ENCODE assay signal across 8 mouse cellular contexts in genomic region chr5:99252203-99253135, GRCm38 (mm10).
DNase-seq lines count a peak whose midpoint lies in the region; ATAC-seq and TF ChIP-seq lines count a peak whose summit lies in the region.

No protein-coding gene starts in this region.

- H3K27ac ChIP-seq in forebrain, embryonic 13.5 days = peak overlapping the region; percentile 82
- H3K27ac ChIP-seq in liver, embryonic 16.5 days (ENCODE audit: low read length) = peak overlapping the region; percentile 57
- no peak overlapping the region for H3K27ac ChIP-seq in neural tube, embryonic 12.5 days
- H3K27ac ChIP-seq in stomach, postnatal 0 days (replicated peaks) = peak overlapping the region; percentile 95

- no peaks in the 10 kb centered on the region for H3K36me3 ChIP-seq in forebrain, embryonic 13.5 days (ENCODE audit: poor library complexity, severe bottlenecking)
- H3K36me3 ChIP-seq in liver, embryonic 16.5 days (ENCODE audit: control insufficient read depth, insufficient read depth) = no peaks in the 10 kb centered on the region
- no peaks in the 10 kb centered on the region for H3K36me3 ChIP-seq in neural tube, embryonic 12.5 days
- H3K36me3 ChIP-seq in stomach, postnatal 0 days (ENCODE audit: control insufficient read depth, insufficient read depth, low read length) = no peaks in the 10 kb centered on the region

- peak overlapping the region; percentile 72 for H3K4me3 ChIP-seq in forebrain, embryonic 13.5 days
- H3K4me3 ChIP-seq in liver, embryonic 16.5 days (ENCODE audit: low read depth, low read length) = peak overlapping the region; percentile 78
- H3K4me3 ChIP-seq in neural tube, embryonic 12.5 days = peak overlapping the region; percentile 80
- peak overlapping the region; percentile 85 for H3K4me3 ChIP-seq in stomach, postnatal 0 days (ENCODE audit: low read depth, low read length)

- no peaks in the 10 kb centered on the region for H3K9me3 ChIP-seq in forebrain, embryonic 13.5 days (replicated peaks)
- H3K9me3 ChIP-seq in liver, embryonic 16.5 days (replicated peaks; ENCODE audit: control insufficient read depth, low read length) = no peaks in the 10 kb centered on the region
- no peaks in the 10 kb centered on the region for H3K9me3 ChIP-seq in neural tube, embryonic 12.5 days
- H3K9me3 ChIP-seq in stomach, postnatal 0 days (ENCODE audit: control insufficient read depth, low read length) = no peaks in the 10 kb centered on the region

- peak; percentile 93 to 95 for DNase-seq in CD8-positive naive resting alpha-beta T cell, adult 2 months (ENCODE audit: low read depth in 2 of 2, low spot score in 2 of 2)
- peak; percentile 96 to 97 for DNase-seq in heart, postnatal 10 days
- peak; percentile 58 for DNase-seq in large intestine, adult 2 months (ENCODE audit: low read depth, low spot score)
- DNase-seq in stomach, postnatal 0 days (ENCODE audit: low spot score) = peak; percentile 96

- peak; percentile 79 for ATAC-seq in cerebellum, adult (ENCODE audit: insufficient number of reproducible peaks, low FRiP score, low TSS enrichment)
- ATAC-seq in forebrain, embryonic 13.5 days = peak; percentile 95
- ATAC-seq in liver, embryonic 16.5 days (ENCODE audit: low read depth) = peak; percentile 91
- peak; percentile 90 for ATAC-seq in neural tube, embryonic 12.5 days (ENCODE audit: low FRiP score, low read depth)
- ATAC-seq in stomach, postnatal 0 days (ENCODE audit: low FRiP score, low TSS enrichment) = peak; percentile 94

- peaks cover 12% of the 10 kb centered on the region; the same call in 1 of the 2 replicates for H3K27me3 ChIP-seq in forebrain, embryonic 13.5 days
- peaks cover 4% of the 10 kb centered on the region; the same call in 1 of the 2 replicates for H3K27me3 ChIP-seq in liver, embryonic 16.5 days (ENCODE audit: control insufficient read depth, insufficient read depth, low read depth, low read length)
- H3K27me3 ChIP-seq in neural tube, embryonic 12.5 days (replicated peaks) = 0 out of 2 replicates have a peak, but pooled peaks cover 3% of the 10 kb centered on the region
- H3K27me3 ChIP-seq in stomach, postnatal 0 days (ENCODE audit: control insufficient read depth, insufficient read depth, low read length) = no peaks in the 10 kb centered on the region

- H3K4me1 ChIP-seq in forebrain, embryonic 13.5 days = peaks cover 37% of the 10 kb centered on the region
- peaks cover 8% of the 10 kb centered on the region for H3K4me1 ChIP-seq in liver, embryonic 16.5 days (ENCODE audit: control insufficient read depth, low read depth, low read length)
- H3K4me1 ChIP-seq in neural tube, embryonic 12.5 days = peaks cover 27% of the 10 kb centered on the region
- no peaks in the 10 kb centered on the region for H3K4me1 ChIP-seq in stomach, postnatal 0 days (replicated peaks; ENCODE audit: control insufficient read depth, insufficient read depth)

- no peak for TF ChIP-seq EP300 in stomach, postnatal 0 days (optimal IDR thresholded peaks at IDR 0.05)

- peak; percentile 51; the same call in 1 of the 2 replicates for TF ChIP-seq CTCF in stomach, postnatal 0 days (IDR thresholded peaks at IDR 0.05; ENCODE audit: low read depth)

- under 1% methylated on average over 77 of the region's 78 CpGs for WGBS in forebrain, embryonic 13.5 days
- WGBS in large intestine, adult 2 months = under 1% methylated on average over 78 of the region's 78 CpGs
- under 1% methylated on average over 70 of the region's 78 CpGs for WGBS in liver, embryonic 16.5 days (ENCODE audit: insufficient replicate concordance)
- WGBS in neural tube, embryonic 12.5 days = under 1% methylated on average over 78 of the region's 78 CpGs
- WGBS in stomach, postnatal 0 days = under 1% methylated on average over 77 of the region's 78 CpGs

- H3K9ac ChIP-seq in forebrain, embryonic 13.5 days = peak overlapping the region; percentile 88
- H3K9ac ChIP-seq in liver, embryonic 16.5 days (ENCODE audit: low read depth, low read length) = peak overlapping the region; percentile 75
- H3K9ac ChIP-seq in neural tube, embryonic 12.5 days = peak overlapping the region; percentile 73
- H3K9ac ChIP-seq in stomach, postnatal 0 days (ENCODE audit: low read length) = peak overlapping the region; percentile 94

- H3K4me2 ChIP-seq in forebrain, embryonic 13.5 days = peak overlapping the region; percentile 86
- H3K4me2 ChIP-seq in liver, embryonic 16.5 days (ENCODE audit: low read depth, low read length) = peak overlapping the region; percentile 86
- H3K4me2 ChIP-seq in neural tube, embryonic 12.5 days (replicated peaks) = peak overlapping the region; percentile 86
- H3K4me2 ChIP-seq in stomach, postnatal 0 days (replicated peaks; ENCODE audit: low read depth) = peak overlapping the region; percentile 83

- intact Hi-C loops in heart, postnatal 10 days (cut with DNase I) = loop anchor here (1.0 to 5.0 kb wide), 4 partner anchors 86 to 785 kb away; partner anchors contain the start of genes Enoph1 and Hnrnpdl
